Mouse (Mus musculus) liver, embryonic 12.5 days (tissue): ENCODE results near the gene Doc2g. TPM values are rescaled to one million over a fixed set of nuclear protein-coding genes. Genes with fewer than 3 reads are reported as not detected.
A peak's percentile ranks its signal among the peaks of the same experiment; 100 is the strongest.
"Not testable (repeated sequence)": the region's sequence is repeated elsewhere in the genome, so short reads cannot be mapped to it uniquely, and the experiment has no call there.

Experiments used
- ATAC-seq: fragments of 200-750 bp; cut with Nextera tagmentation; 2 replicates; pipeline ENCODE4 v1.8.0; 2017; ENCODE audit warnings: moderate number of reproducible peaks, mild to moderate bottlenecking, moderate library complexity
- H3K27ac ChIP-seq: fragments of 300-500 bp; sonication (generic); 2 replicates; pipeline ENCODE4 v1.5.1; 2016; ENCODE audit warnings: mild to moderate bottlenecking
- H3K27me3 ChIP-seq: fragments of 300-500 bp; sonication (generic); replicated peaks from 2 replicates; pipeline ENCODE4 v1.6.1; 2016; ENCODE audit warnings: mild to moderate bottlenecking, moderate library complexity
- H3K36me3 ChIP-seq: fragments of 300-500 bp; sonication (generic); 2 replicates; pipeline ENCODE4 v1.6.1; 2016; ENCODE audit warnings: mild to moderate bottlenecking, moderate library complexity
- H3K4me1 ChIP-seq: fragments of 300-500 bp; sonication (generic); 2 replicates; pipeline ENCODE4 v1.6.1; 2016
- H3K4me2 ChIP-seq: fragments of 300-500 bp; sonication (generic); 2 replicates; pipeline ENCODE4 v1.6.1; 2016; ENCODE audit warnings: mild to moderate bottlenecking, moderate library complexity
- H3K4me3 ChIP-seq: fragments of 300-500 bp; sonication (generic); 2 replicates; pipeline ENCODE4 v1.5.1; 2016; ENCODE audit warnings: mild to moderate bottlenecking, moderate library complexity
- H3K9ac ChIP-seq: fragments of 300-500 bp; sonication (generic); 2 replicates; pipeline ENCODE4 v1.6.1; 2016; ENCODE audit warnings: mild to moderate bottlenecking, moderate library complexity
- H3K9me3 ChIP-seq: fragments of 300-500 bp; sonication (generic); replicated peaks from 2 replicates; pipeline ENCODE4 v1.6.1; 2016; ENCODE audit warnings: mild to moderate bottlenecking, moderate library complexity
- WGBS: fragments of 180-500 bp; shearing (Covaris S2); methylation state at CpG from one replicate; pipeline ENCODE4 v1.1.7; 2016; ENCODE audit not compliant: insufficient replicate concordance; 5-methylcytosine and 5-hydroxymethylcytosine counted together
- polyA plus RNA-seq: library from polyadenylated mRNA; unstranded; fragments of >200 nt; fragmentation: Nextera tagmentation; extraction: Ambion mirVana; gene quantifications from 2 replicates; pipeline ENCODE4 v1.2.1, GENCODE M21; 2016

The Doc2g gene
- polyA plus RNA-seq, 1 experiment from 2014 or later = 1.5 TPM

GRCm38 (mm10) chr19:4045966-4046865 is 43.1 kb downstream of the Doc2g start, which contains the start of gene Gstp2:
TSS of gene Gstp2 (minus strand) at chr19:4046023.
- Histone ChIP-seq H3K9me3 (peaks cover 3% of the 10 kb centered on the region; the same call in 1 of the 2 replicates), H3K9ac (peak within 1 kb of the TSS; percentile 51), H3K27me3 (no peaks in the 10 kb centered on the region), H3K4me3 (peak within 1 kb of the TSS; percentile 18), H3K4me2 (peak within 1 kb of the TSS; percentile 57), H3K27ac (peak within 1 kb of the TSS; percentile 94), H3K36me3 (no peaks in the 10 kb centered on the region), H3K4me1 (peaks cover 42% of the 10 kb centered on the region)
- 50% methylated on average over 16 of the region's 16 CpGs for WGBS
- ATAC-seq = peak; percentile 79

GRCm38 (mm10) chr19:4046866-4047254 is 43.7 kb downstream of the Doc2g start:
- Histone ChIP-seq H3K9me3 (peaks cover 4% of the 10 kb centered on the region; the same call in 1 of the 2 replicates), H3K27me3 (no peaks in the 10 kb centered on the region), H3K4me2 (peak overlapping the region; percentile 57), H3K4me3 (peak overlapping the region; percentile 18), H3K4me1 (peaks cover 41% of the 10 kb centered on the region), H3K27ac (peak overlapping the region; percentile 94), H3K36me3 (no peaks in the 10 kb centered on the region), H3K9ac (peak overlapping the region; percentile 51)
- peak; percentile 80 for ATAC-seq
- 41% methylated on average over 8 of the region's 8 CpGs for WGBS

GRCm38 (mm10) chr19:4047859-4048258 is 44.7 kb downstream of the Doc2g start:
- Histone ChIP-seq H3K27me3 (no peaks in the 10 kb centered on the region), H3K4me3 (no peak overlapping the region), H3K36me3 (no peaks in the 10 kb centered on the region), H3K9ac (no peak overlapping the region), H3K9me3 (peaks cover 4% of the 10 kb centered on the region; the same call in 1 of the 2 replicates), H3K27ac (peak overlapping the region; percentile 94), H3K4me2 (peak overlapping the region; percentile 57), H3K4me1 (peaks cover 37% of the 10 kb centered on the region)
- WGBS = 20% methylated on average over 4 of the region's 4 CpGs
- no peak for ATAC-seq

- WGBS = 72% methylated on average over 5 of the region's 5 CpGs
- not testable (repeated sequence) for H3K4me3 ChIP-seq, H3K36me3 ChIP-seq
Observed at GRCm38 (mm10) chr19:4049069-4049468, 46.0 kb downstream of the Doc2g start.

GRCm38 (mm10) chr19:4051016-4051415 is 47.9 kb downstream of the Doc2g start:
- H3K4me3 ChIP-seq = no peak overlapping the region
- H3K9ac ChIP-seq = no peak overlapping the region
- H3K4me2 ChIP-seq = no peak overlapping the region
- H3K9me3 ChIP-seq = peaks cover 4% of the 10 kb centered on the region; the same call in 1 of the 2 replicates
- no peak overlapping the region for H3K27ac ChIP-seq
- peaks cover 26% of the 10 kb centered on the region for H3K4me1 ChIP-seq
- no peak for ATAC-seq
- H3K27me3 ChIP-seq = no peaks in the 10 kb centered on the region
- H3K36me3 ChIP-seq = no peaks in the 10 kb centered on the region
- WGBS = 86% methylated on average over 5 of the region's 5 CpGs

More at GRCm38 (mm10) chr19:4049069-4049468, 46.0 kb downstream of the Doc2g start:
- H3K4me1 ChIP-seq = peaks cover 31% of the 10 kb centered on the region
- not testable (repeated sequence) for H3K9ac ChIP-seq, H3K9me3 ChIP-seq, H3K27ac ChIP-seq, ATAC-seq, H3K4me2 ChIP-seq, H3K27me3 ChIP-seq

GRCm38 (mm10) chr19:4051741-4052515 is 48.8 kb downstream of the Doc2g start:
- no peak overlapping the region for H3K4me2 ChIP-seq
- no peak overlapping the region for H3K27ac ChIP-seq
- H3K4me1 ChIP-seq = peaks cover 26% of the 10 kb centered on the region
- no peak for ATAC-seq
- no peaks in the 10 kb centered on the region for H3K27me3 ChIP-seq
- no peak overlapping the region for H3K4me3 ChIP-seq
- no peaks in the 10 kb centered on the region for H3K36me3 ChIP-seq
- H3K9me3 ChIP-seq = peaks cover 4% of the 10 kb centered on the region; the same call in 1 of the 2 replicates
- 51% methylated on average over 10 of the region's 10 CpGs for WGBS
- no peak overlapping the region for H3K9ac ChIP-seq

- Histone ChIP-seq H3K4me2 (no peak overlapping the region), H3K9me3 (peaks cover 4% of the 10 kb centered on the region; the same call in 1 of the 2 replicates), H3K27me3 (no peaks in the 10 kb centered on the region), H3K9ac (no peak overlapping the region), H3K36me3 (0 out of 2 replicates have a peak, but pooled peaks cover 2% of the 10 kb centered on the region), H3K27ac (no peak overlapping the region), H3K4me3 (no peak overlapping the region), H3K4me1 (peaks cover 24% of the 10 kb centered on the region)
- WGBS = 65% methylated on average over 5 of the region's 5 CpGs
- ATAC-seq = no peak
Observed at GRCm38 (mm10) chr19:4052516-4053030, 49.5 kb downstream of the Doc2g start.

GRCm38 (mm10) chr19:4054613-4055012 is 51.5 kb downstream of the Doc2g start:
- Histone ChIP-seq H3K4me1 (peaks cover 42% of the 10 kb centered on the region), H3K36me3 (0 out of 2 replicates have a peak, but pooled peaks cover 2% of the 10 kb centered on the region), H3K4me2 (no peak overlapping the region), H3K9me3 (peaks cover 4% of the 10 kb centered on the region; the same call in 1 of the 2 replicates), H3K27me3 (no peaks in the 10 kb centered on the region), H3K9ac (no peak overlapping the region), H3K27ac (no peak overlapping the region), H3K4me3 (no peak overlapping the region)
- 73% methylated on average over 5 of the region's 5 CpGs for WGBS
- ATAC-seq = no peak

GRCm38 (mm10) chr19:4055216-4055946 is 52.3 kb downstream of the Doc2g start:
- Histone ChIP-seq H3K27me3 (no peaks in the 10 kb centered on the region), H3K9me3 (peaks cover 4% of the 10 kb centered on the region; the same call in 1 of the 2 replicates), H3K4me3 (no peak overlapping the region), H3K9ac (no peak overlapping the region), H3K36me3 (0 out of 2 replicates have a peak, but pooled peaks cover 2% of the 10 kb centered on the region), H3K4me2 (no peak overlapping the region), H3K27ac (no peak overlapping the region), H3K4me1 (peaks cover 50% of the 10 kb centered on the region)
- WGBS = 64% methylated on average over 8 of the region's 8 CpGs
- no peak for ATAC-seq

- H3K27ac ChIP-seq = peak overlapping the region; percentile 46; the same call in 1 of the 2 replicates
- H3K27me3 ChIP-seq = no peaks in the 10 kb centered on the region
- H3K9me3 ChIP-seq = peaks cover 3% of the 10 kb centered on the region; the same call in 1 of the 2 replicates
- ATAC-seq = no peak
- H3K9ac ChIP-seq = no peak overlapping the region
- no peak overlapping the region for H3K4me2 ChIP-seq
- peaks cover 52% of the 10 kb centered on the region for H3K4me1 ChIP-seq
- H3K36me3 ChIP-seq = 0 out of 2 replicates have a peak, but pooled peaks cover 2% of the 10 kb centered on the region
- 51% methylated on average over 15 of the region's 15 CpGs for WGBS
- H3K4me3 ChIP-seq = no peak overlapping the region
Observed at GRCm38 (mm10) chr19:4055947-4056693, 53.0 kb downstream of the Doc2g start.
